Mouse (Mus musculus): ENCODE data around the gene Ptprd. TPM values are rescaled to one million over a fixed set of nuclear protein-coding genes. Genes with fewer than 3 reads are reported as not detected.
"Not testable (repeated sequence)": the region's sequence is repeated elsewhere in the genome, so short reads cannot be mapped to it uniquely, and the experiment has no call there.

Gene Ptprd
- polyA plus RNA-seq, 1 experiment from 2014 or later = 30.4 TPM

DNA sequence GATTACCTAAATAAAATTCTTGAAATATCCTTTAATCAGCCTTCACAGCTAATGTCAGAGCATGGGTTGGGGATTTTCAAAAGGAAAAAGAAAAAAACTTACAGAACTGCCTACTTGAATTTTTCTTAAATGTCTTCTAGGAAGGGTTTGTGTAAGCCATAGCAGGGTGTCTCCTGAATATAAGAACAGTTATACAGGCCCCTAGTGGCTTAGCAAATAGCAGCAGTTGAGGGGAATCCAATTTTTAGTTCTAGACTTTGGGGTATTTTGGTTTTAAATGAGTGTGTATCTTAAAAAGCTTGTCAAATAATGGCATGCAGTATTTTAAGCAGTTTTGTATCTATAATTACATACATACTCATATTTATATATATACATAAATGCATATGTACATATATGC is 1764.4 kb downstream of the Ptprd start:
- no peak for ATAC-seq (ENCODE audit: insufficient number of reproducible peaks, insufficient read depth, low FRiP score, low read depth)
- Histone ChIP-seq H3K4me3 (ENCODE audit: low read depth, low read length) (peak overlapping the region; percentile 80; the same call in 1 of the 2 replicates), H3K36me3 (ENCODE audit: control insufficient read depth, insufficient read depth, low read length) (no peaks in the 10 kb centered on the region), H3K4me2 (replicated peaks; ENCODE audit: low read depth, low read length) (peak overlapping the region; percentile 75), H3K9me3 (ENCODE audit: control insufficient read depth, low read depth, low read length) (no peaks in the 10 kb centered on the region), H3K4me1 (ENCODE audit: control insufficient read depth, insufficient read depth, low read length) (no peaks in the 10 kb centered on the region), H3K27me3 (ENCODE audit: control insufficient read depth, insufficient read depth, low read length) (no peaks in the 10 kb centered on the region), H3K9ac (replicated peaks; ENCODE audit: low read depth, low read length) (no peak overlapping the region), H3K27ac (ENCODE audit: low read length) (no peak overlapping the region)

DNA sequence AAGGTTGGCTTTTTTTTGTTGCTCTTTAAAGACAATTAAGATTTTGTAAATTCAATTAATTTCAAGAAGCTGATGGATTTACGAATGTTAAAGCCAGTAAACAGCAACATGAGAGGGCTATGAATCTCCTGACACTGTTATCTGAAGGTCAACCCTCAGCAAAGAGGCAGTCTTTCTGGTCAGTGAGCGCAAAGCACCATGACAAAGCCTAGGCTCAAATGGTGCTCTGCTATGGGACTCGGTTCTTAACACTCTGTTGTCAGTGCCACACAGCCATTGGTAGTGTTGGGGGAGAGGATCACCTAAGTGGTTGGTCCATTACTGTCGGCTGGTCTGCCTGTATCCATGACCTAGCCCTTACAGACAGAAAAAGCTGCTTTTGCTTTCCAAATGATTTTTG is 1767.0 kb downstream of the Ptprd start:
- Histone ChIP-seq H3K4me2 (replicated peaks; ENCODE audit: low read depth, low read length) (no peak overlapping the region), H3K27me3 (ENCODE audit: control insufficient read depth, insufficient read depth, low read length) (no peaks in the 10 kb centered on the region), H3K27ac (ENCODE audit: low read length) (no peak overlapping the region), H3K36me3 (ENCODE audit: control insufficient read depth, insufficient read depth, low read length) (no peaks in the 10 kb centered on the region), H3K4me1 (ENCODE audit: control insufficient read depth, insufficient read depth, low read length) (no peaks in the 10 kb centered on the region), H3K9ac (replicated peaks; ENCODE audit: low read depth, low read length) (no peak overlapping the region), H3K4me3 (ENCODE audit: low read depth, low read length) (no peak overlapping the region), H3K9me3 (ENCODE audit: control insufficient read depth, low read depth, low read length) (no peaks in the 10 kb centered on the region)
- 77% methylated on average over 4 of the region's 4 CpGs for WGBS
- ATAC-seq (ENCODE audit: insufficient number of reproducible peaks, insufficient read depth, low FRiP score, low read depth) = no peak

DNA sequence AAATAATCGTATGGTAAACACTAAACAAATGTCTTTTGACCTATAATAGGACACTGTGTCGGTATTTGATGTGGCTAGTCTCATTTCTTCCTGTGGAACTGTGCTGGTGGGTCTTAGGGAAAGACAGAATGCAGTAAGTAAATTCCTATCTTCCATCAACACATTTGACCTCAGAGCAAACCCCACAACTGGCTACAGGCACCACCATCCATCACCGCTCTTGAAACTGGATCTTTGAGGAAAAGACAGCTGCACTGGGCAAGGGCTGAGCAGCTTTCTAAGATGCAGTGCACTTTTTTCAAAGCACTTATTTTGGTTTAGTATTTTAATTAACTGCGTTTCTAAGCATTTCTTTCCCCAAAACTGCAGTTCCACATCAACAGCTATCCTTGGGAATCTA is 1768.2 kb downstream of the Ptprd start:
- no peak overlapping the region for H3K4me3 ChIP-seq (ENCODE audit: low read depth, low read length)
- H3K36me3 ChIP-seq (ENCODE audit: control insufficient read depth, insufficient read depth, low read length) = no peaks in the 10 kb centered on the region
- no peak for ATAC-seq (ENCODE audit: insufficient number of reproducible peaks, insufficient read depth, low FRiP score, low read depth)
- WGBS = 31% methylated on average over 4 of the region's 4 CpGs
- no peak overlapping the region for H3K9ac ChIP-seq (replicated peaks; ENCODE audit: low read depth, low read length)
- H3K4me2 ChIP-seq (replicated peaks; ENCODE audit: low read depth, low read length) = no peak overlapping the region
- H3K9me3 ChIP-seq (ENCODE audit: control insufficient read depth, low read depth, low read length) = no peaks in the 10 kb centered on the region
- H3K27me3 ChIP-seq (ENCODE audit: control insufficient read depth, insufficient read depth, low read length) = no peaks in the 10 kb centered on the region
- no peak overlapping the region for H3K27ac ChIP-seq (ENCODE audit: low read length)
- 0 out of 2 replicates have a peak, but pooled peaks cover 3% of the 10 kb centered on the region for H3K4me1 ChIP-seq (ENCODE audit: control insufficient read depth, insufficient read depth, low read length)

GRCm38 (mm10) chr4:76440791-76441364 is 1770.9 kb downstream of the Ptprd start:
- 0 out of 2 replicates have a peak, but pooled peaks have one; percentile 53 for ATAC-seq (ENCODE audit: insufficient number of reproducible peaks, insufficient read depth, low FRiP score, low read depth)

DNA sequence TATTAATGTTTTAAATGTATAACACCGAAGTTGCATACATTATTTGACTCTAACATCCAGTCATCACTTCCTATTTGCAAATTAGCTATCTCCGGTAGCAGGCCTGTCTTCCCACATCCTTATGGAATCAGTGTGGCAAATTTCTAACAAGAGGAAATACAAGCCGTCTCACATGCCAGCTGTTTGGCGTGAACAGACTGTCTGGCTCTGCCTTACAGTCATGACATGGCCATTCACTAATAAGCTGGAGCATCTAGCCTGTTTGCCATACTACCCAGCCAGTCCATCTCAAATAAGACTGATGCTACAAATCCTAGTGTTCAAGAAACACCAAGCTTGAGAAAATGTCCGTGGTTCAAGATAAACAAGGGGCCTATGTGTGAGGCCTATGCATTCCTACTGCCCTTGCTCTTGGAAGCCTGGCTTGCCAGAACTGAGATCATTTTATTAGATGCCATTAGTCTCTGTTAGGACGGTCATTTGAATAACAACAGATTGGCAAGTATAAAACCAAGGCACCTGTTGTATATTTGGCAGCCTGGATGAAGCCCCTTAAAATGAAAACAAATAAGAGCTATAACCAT is 1773.2 kb downstream of the Ptprd start:
- Histone ChIP-seq H3K4me1 (ENCODE audit: control insufficient read depth, insufficient read depth, low read length) (0 out of 2 replicates have a peak, but pooled peaks cover 4% of the 10 kb centered on the region), H3K9ac (replicated peaks; ENCODE audit: low read depth, low read length) (no peak overlapping the region), H3K9me3 (ENCODE audit: control insufficient read depth, low read depth, low read length) (no peaks in the 10 kb centered on the region), H3K27ac (ENCODE audit: low read length) (no peak overlapping the region), H3K4me3 (ENCODE audit: low read depth, low read length) (no peak overlapping the region), H3K27me3 (ENCODE audit: control insufficient read depth, insufficient read depth, low read length) (no peaks in the 10 kb centered on the region), H3K36me3 (ENCODE audit: control insufficient read depth, insufficient read depth, low read length) (no peaks in the 10 kb centered on the region), H3K4me2 (replicated peaks; ENCODE audit: low read depth, low read length) (no peak overlapping the region)
- WGBS = 68% methylated on average over 6 of the region's 6 CpGs
- no peak for ATAC-seq (ENCODE audit: insufficient number of reproducible peaks, insufficient read depth, low FRiP score, low read depth)

More at GRCm38 (mm10) chr4:76440791-76441364, 1770.9 kb downstream of the Ptprd start:
- H3K27ac ChIP-seq (ENCODE audit: low read length) = no peak overlapping the region
- no peak overlapping the region for H3K4me2 ChIP-seq (replicated peaks; ENCODE audit: low read depth, low read length)
- H3K27me3 ChIP-seq (ENCODE audit: control insufficient read depth, insufficient read depth, low read length) = no peaks in the 10 kb centered on the region
- H3K4me3 ChIP-seq (ENCODE audit: low read depth, low read length) = no peak overlapping the region
- 32% methylated on average over 6 of the region's 6 CpGs for WGBS
- H3K9me3 ChIP-seq (ENCODE audit: control insufficient read depth, low read depth, low read length) = no peaks in the 10 kb centered on the region
- H3K36me3 ChIP-seq (ENCODE audit: control insufficient read depth, insufficient read depth, low read length) = no peaks in the 10 kb centered on the region
- H3K9ac ChIP-seq (replicated peaks; ENCODE audit: low read depth, low read length) = no peak overlapping the region
- 0 out of 2 replicates have a peak, but pooled peaks cover 4% of the 10 kb centered on the region for H3K4me1 ChIP-seq (ENCODE audit: control insufficient read depth, insufficient read depth, low read length)

DNA sequence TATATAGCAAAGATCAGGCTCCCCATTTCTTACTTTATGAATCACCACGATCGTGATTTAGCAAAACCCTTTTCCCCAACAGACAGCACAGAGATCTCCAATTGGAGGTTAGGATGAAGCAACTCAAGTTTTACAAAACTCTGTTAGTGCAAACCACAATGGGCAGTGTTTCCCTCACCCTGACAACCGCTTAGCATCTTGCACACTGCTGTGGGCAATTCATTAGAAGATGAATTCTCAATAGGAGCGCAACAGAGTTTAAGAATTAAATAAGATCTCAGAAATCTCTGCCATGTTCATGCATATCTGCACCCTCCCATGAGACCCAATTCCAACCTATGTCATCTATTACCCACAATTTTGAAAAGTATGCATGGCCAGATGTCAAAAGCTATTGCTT is 1773.7 kb downstream of the Ptprd start:
- no peaks in the 10 kb centered on the region for H3K36me3 ChIP-seq (ENCODE audit: control insufficient read depth, insufficient read depth, low read length)
- H3K4me3 ChIP-seq (ENCODE audit: low read depth, low read length) = no peak overlapping the region
- 79% methylated on average over 4 of the region's 4 CpGs for WGBS
- 0 out of 2 replicates have a peak, but pooled peaks cover 4% of the 10 kb centered on the region for H3K4me1 ChIP-seq (ENCODE audit: control insufficient read depth, insufficient read depth, low read length)
- no peak overlapping the region for H3K4me2 ChIP-seq (replicated peaks; ENCODE audit: low read depth, low read length)
- H3K9me3 ChIP-seq (ENCODE audit: control insufficient read depth, low read depth, low read length) = no peaks in the 10 kb centered on the region
- no peaks in the 10 kb centered on the region for H3K27me3 ChIP-seq (ENCODE audit: control insufficient read depth, insufficient read depth, low read length)
- no peak overlapping the region for H3K9ac ChIP-seq (replicated peaks; ENCODE audit: low read depth, low read length)
- H3K27ac ChIP-seq (ENCODE audit: low read length) = no peak overlapping the region
- no peak for ATAC-seq (ENCODE audit: insufficient number of reproducible peaks, insufficient read depth, low FRiP score, low read depth)

DNA sequence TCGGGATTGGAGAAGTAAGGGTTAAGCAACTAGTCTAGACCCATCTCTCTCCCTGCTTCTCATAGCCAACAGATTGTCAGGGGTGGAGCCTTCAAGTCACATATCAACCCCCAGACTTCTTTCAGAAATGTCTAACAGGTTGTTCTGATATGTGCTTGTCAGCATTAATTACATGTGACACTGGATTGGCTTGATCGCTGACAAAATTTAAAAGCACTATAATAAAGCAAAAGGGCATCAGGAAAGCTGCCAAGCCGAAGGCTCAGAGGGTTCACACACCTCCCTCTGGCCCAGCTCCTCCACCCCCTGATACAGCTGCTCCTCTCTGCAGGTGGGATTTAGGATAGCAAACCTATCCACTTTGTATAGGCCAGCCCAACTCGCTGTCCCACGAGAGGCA is 1775.8 kb downstream of the Ptprd start:
- no peak overlapping the region for H3K9ac ChIP-seq (replicated peaks; ENCODE audit: low read depth, low read length)
- WGBS = 66% methylated on average over 5 of the region's 5 CpGs
- no peak overlapping the region for H3K4me2 ChIP-seq (replicated peaks; ENCODE audit: low read depth, low read length)
- H3K4me3 ChIP-seq (ENCODE audit: low read depth, low read length) = no peak overlapping the region
- no peak for ATAC-seq (ENCODE audit: insufficient number of reproducible peaks, insufficient read depth, low FRiP score, low read depth)
- no peaks in the 10 kb centered on the region for H3K27me3 ChIP-seq (ENCODE audit: control insufficient read depth, insufficient read depth, low read length)
- H3K9me3 ChIP-seq (ENCODE audit: control insufficient read depth, low read depth, low read length) = no peaks in the 10 kb centered on the region
- no peak overlapping the region for H3K27ac ChIP-seq (ENCODE audit: low read length)
- H3K36me3 ChIP-seq (ENCODE audit: control insufficient read depth, insufficient read depth, low read length) = no peaks in the 10 kb centered on the region
- H3K4me1 ChIP-seq (ENCODE audit: control insufficient read depth, insufficient read depth, low read length) = 0 out of 2 replicates have a peak, but pooled peaks cover 4% of the 10 kb centered on the region

DNA sequence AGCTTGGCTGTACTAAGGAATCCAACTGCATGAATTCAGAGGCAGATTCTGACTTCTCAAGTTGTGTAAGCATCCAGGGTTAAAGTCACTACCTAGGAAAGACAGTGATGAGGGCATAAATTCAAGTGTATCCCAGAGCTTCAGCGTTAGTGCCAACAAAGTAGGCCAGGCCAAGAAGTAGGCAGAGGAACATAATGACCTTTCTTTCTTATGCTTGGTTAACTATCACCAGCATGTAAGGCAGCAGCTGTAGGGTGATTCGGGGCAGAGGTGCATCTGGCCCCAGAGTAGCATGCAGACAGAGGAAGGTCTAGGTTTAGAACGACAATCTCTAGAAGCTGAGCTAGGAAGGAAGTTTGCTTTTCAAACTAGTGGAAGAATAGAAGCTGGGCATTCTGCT is 1782.0 kb downstream of the Ptprd start:
- Histone ChIP-seq H3K4me1 (ENCODE audit: control insufficient read depth, insufficient read depth, low read length) (no peaks in the 10 kb centered on the region), H3K4me3 (ENCODE audit: low read depth, low read length) (no peak overlapping the region), H3K36me3 (ENCODE audit: control insufficient read depth, insufficient read depth, low read length) (no peaks in the 10 kb centered on the region), H3K9me3 (ENCODE audit: control insufficient read depth, low read depth, low read length) (no peaks in the 10 kb centered on the region), H3K27ac (ENCODE audit: low read length) (no peak overlapping the region), H3K4me2 (replicated peaks; ENCODE audit: low read depth, low read length) (no peak overlapping the region), H3K9ac (replicated peaks; ENCODE audit: low read depth, low read length) (no peak overlapping the region), H3K27me3 (ENCODE audit: control insufficient read depth, insufficient read depth, low read length) (no peaks in the 10 kb centered on the region)
- ATAC-seq (ENCODE audit: insufficient number of reproducible peaks, insufficient read depth, low FRiP score, low read depth) = no peak
- 74% methylated on average over 3 of the region's 3 CpGs for WGBS

DNA sequence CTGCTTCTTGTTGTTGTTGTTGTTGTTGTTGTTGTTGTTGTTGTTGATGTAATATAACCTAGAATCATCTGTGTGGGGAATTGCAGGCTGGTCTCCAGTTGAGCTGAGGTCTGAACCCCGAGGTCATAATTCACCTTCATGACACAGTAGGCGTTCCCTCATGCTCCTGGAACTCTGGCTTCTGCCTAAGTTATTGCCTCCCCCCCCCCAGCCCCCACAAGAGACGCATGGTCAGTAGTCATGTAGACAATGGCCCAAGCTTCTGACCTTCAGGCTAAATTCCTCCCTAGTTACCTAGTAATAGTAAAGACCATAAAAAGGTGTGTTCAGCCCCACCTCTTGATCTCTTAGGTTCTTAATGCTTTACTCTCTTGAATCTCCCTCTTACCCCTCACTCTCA is 1784.7 kb downstream of the Ptprd start:
- WGBS = 62% methylated on average over 3 of the region's 3 CpGs
- H3K36me3 ChIP-seq (ENCODE audit: control insufficient read depth, insufficient read depth, low read length) = not testable (repeated sequence)

More for the DNA sequence above, 1784.7 kb downstream of the Ptprd start:
- not testable (repeated sequence) for H3K9me3 ChIP-seq (ENCODE audit: control insufficient read depth, low read depth, low read length); H3K27ac ChIP-seq (ENCODE audit: low read length); ATAC-seq (ENCODE audit: insufficient number of reproducible peaks, insufficient read depth, low FRiP score, low read depth); H3K9ac ChIP-seq (replicated peaks; ENCODE audit: low read depth, low read length); H3K27me3 ChIP-seq (ENCODE audit: control insufficient read depth, insufficient read depth, low read length); H3K4me3 ChIP-seq (ENCODE audit: low read depth, low read length); H3K4me1 ChIP-seq (ENCODE audit: control insufficient read depth, insufficient read depth, low read length); H3K4me2 ChIP-seq (replicated peaks; ENCODE audit: low read depth, low read length)

All from stomach, embryonic 14.5 days (tissue).